Mouse (Mus musculus): Measurements from ENCODE around the gene Ctdspl. TPM values are rescaled to one million over a fixed set of nuclear protein-coding genes. Genes with fewer than 3 reads are reported as not detected.

Ctdspl gene
- polyA plus RNA-seq, 1 experiment from 2014 or later: 17.8 TPM

- Histone ChIP-seq H3K27me3 (replicated peaks; ENCODE audit: control insufficient read depth, insufficient read depth, low read length) (no peaks in the 10 kb centered on the region), H3K27ac (replicated peaks; ENCODE audit: low read depth, low read length) (peak overlapping the region; percentile 75), H3K4me3 (ENCODE audit: low read depth, low read length) (no peak overlapping the region), H3K4me2 (ENCODE audit: low read depth, low read length) (no peak overlapping the region), H3K9ac (ENCODE audit: low read depth, low read length) (no peak overlapping the region), H3K36me3 (ENCODE audit: control insufficient read depth, insufficient read depth, low read length) (peaks cover 47% of the 10 kb centered on the region), H3K4me1 (ENCODE audit: control insufficient read depth, insufficient read depth, low read length) (peaks cover 18% of the 10 kb centered on the region), H3K9me3 (ENCODE audit: control insufficient read depth, low read length) (no peaks in the 10 kb centered on the region)
- peak; percentile 72 for DNase-seq (ENCODE audit: low spot score)
- 33% methylated on average over 9 of the region's 9 CpGs for WGBS
- no peak; the same call in 1 of the 2 replicates for ATAC-seq (ENCODE audit: low read depth)
Measured at GRCm38 (mm10) chr9:119032538-119032937, 106.3 kb downstream of the Ctdspl start.

GRCm38 (mm10) chr9:119033111-119033921 is 107.1 kb downstream of the Ctdspl start:
- peaks cover 47% of the 10 kb centered on the region for H3K36me3 ChIP-seq (ENCODE audit: control insufficient read depth, insufficient read depth, low read length)
- H3K4me2 ChIP-seq (ENCODE audit: low read depth, low read length): no peak overlapping the region
- ATAC-seq (ENCODE audit: low read depth) (peak; percentile 51), DNase-seq (ENCODE audit: low spot score) (peak; percentile 73)
- H3K9ac ChIP-seq (ENCODE audit: low read depth, low read length): no peak overlapping the region
- peak overlapping the region; percentile 75 for H3K27ac ChIP-seq (replicated peaks; ENCODE audit: low read depth, low read length)
- H3K4me3 ChIP-seq (ENCODE audit: low read depth, low read length): no peak overlapping the region
- H3K4me1 ChIP-seq (ENCODE audit: control insufficient read depth, insufficient read depth, low read length): peaks cover 18% of the 10 kb centered on the region
- WGBS: 75% methylated on average over 18 of the region's 19 CpGs
- H3K9me3 ChIP-seq (ENCODE audit: control insufficient read depth, low read length): no peaks in the 10 kb centered on the region
- no peaks in the 10 kb centered on the region for H3K27me3 ChIP-seq (replicated peaks; ENCODE audit: control insufficient read depth, insufficient read depth, low read length)

GRCm38 (mm10) chr9:119034069-119034468 is 107.8 kb downstream of the Ctdspl start:
- Histone ChIP-seq H3K4me1 (ENCODE audit: control insufficient read depth, insufficient read depth, low read length) (peaks cover 18% of the 10 kb centered on the region), H3K9me3 (ENCODE audit: control insufficient read depth, low read length) (no peaks in the 10 kb centered on the region), H3K27me3 (replicated peaks; ENCODE audit: control insufficient read depth, insufficient read depth, low read length) (no peaks in the 10 kb centered on the region), H3K27ac (replicated peaks; ENCODE audit: low read depth, low read length) (no peak overlapping the region), H3K4me3 (ENCODE audit: low read depth, low read length) (no peak overlapping the region), H3K4me2 (ENCODE audit: low read depth, low read length) (no peak overlapping the region), H3K9ac (ENCODE audit: low read depth, low read length) (no peak overlapping the region), H3K36me3 (ENCODE audit: control insufficient read depth, insufficient read depth, low read length) (peaks cover 54% of the 10 kb centered on the region)
- ATAC-seq (ENCODE audit: low read depth) (no peak), DNase-seq (ENCODE audit: low spot score) (no peak)
- WGBS: 70% methylated on average over 8 of the region's 8 CpGs

DNA sequence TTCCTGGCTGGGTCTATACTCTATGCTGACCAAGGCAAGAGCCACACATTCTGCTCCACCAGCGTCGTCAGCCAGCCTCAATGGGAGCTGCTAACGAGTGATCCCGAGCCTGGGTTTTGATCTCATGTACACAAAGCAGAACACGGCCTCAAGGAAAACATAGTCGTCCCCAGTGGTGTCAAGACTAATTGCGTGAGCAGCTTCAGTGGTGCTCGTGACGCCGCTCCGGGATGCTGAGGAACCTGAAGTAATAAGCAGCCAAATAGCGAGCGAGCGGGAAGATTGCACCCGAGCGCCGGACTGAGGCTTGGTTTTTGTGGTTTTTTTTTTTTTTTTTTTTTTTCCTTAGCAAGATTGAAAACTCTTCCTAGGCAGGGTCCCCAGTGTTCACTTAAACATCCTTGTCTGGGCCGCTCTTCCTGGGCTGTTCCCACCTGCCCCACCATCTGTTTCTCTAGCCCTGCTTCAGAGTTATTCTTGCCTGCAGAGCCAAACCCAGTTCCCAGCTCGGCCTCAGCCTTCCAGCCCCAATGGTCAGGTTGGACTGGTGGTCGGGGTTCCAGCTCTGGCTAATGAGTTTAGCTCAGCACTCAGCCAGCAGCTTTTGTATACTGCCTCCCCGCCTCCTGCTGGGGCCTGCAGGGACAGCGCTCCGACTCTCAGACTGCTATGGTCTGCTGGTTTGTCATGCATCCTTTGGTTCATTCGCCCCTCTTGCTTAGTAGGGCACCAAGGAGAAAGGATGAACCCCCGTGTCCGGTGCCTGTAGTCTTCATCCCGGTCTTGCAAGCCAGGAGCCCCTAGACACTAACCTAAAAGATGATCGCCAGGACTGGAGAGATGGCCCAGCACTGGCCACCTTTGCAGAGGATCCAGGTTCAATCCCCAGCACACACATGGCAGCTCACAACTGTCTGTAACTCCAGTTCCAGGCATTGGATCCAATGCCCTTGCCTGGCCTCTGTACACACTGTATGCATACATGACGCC is 108.7 kb downstream of the Ctdspl start:
- ATAC-seq (ENCODE audit: low read depth): no peak
- H3K9me3 ChIP-seq (ENCODE audit: control insufficient read depth, low read length): no peaks in the 10 kb centered on the region
- peaks cover 62% of the 10 kb centered on the region for H3K36me3 ChIP-seq (ENCODE audit: control insufficient read depth, insufficient read depth, low read length)
- H3K27me3 ChIP-seq (replicated peaks; ENCODE audit: control insufficient read depth, insufficient read depth, low read length): no peaks in the 10 kb centered on the region
- H3K4me1 ChIP-seq (ENCODE audit: control insufficient read depth, insufficient read depth, low read length): peaks cover 18% of the 10 kb centered on the region
- DNase-seq (ENCODE audit: low spot score): peak; percentile 19
- no peak overlapping the region for H3K4me3 ChIP-seq (ENCODE audit: low read depth, low read length)
- WGBS: 70% methylated on average over 29 of the region's 29 CpGs
- H3K9ac ChIP-seq (ENCODE audit: low read depth, low read length): no peak overlapping the region
- no peak overlapping the region for H3K4me2 ChIP-seq (ENCODE audit: low read depth, low read length)
- no peak overlapping the region for H3K27ac ChIP-seq (replicated peaks; ENCODE audit: low read depth, low read length)

GRCm38 (mm10) chr9:119035836-119036235 is 109.6 kb downstream of the Ctdspl start:
- H3K9me3 ChIP-seq (ENCODE audit: control insufficient read depth, low read length): no peaks in the 10 kb centered on the region
- H3K9ac ChIP-seq (ENCODE audit: low read depth, low read length): no peak overlapping the region
- ATAC-seq (ENCODE audit: low read depth) (no peak), DNase-seq (ENCODE audit: low spot score) (peak; percentile 32)
- H3K36me3 ChIP-seq (ENCODE audit: control insufficient read depth, insufficient read depth, low read length): peaks cover 61% of the 10 kb centered on the region
- WGBS: 70% methylated on average over 7 of the region's 7 CpGs
- no peak overlapping the region for H3K4me3 ChIP-seq (ENCODE audit: low read depth, low read length)
- H3K27ac ChIP-seq (replicated peaks; ENCODE audit: low read depth, low read length): no peak overlapping the region
- H3K4me1 ChIP-seq (ENCODE audit: control insufficient read depth, insufficient read depth, low read length): peaks cover 18% of the 10 kb centered on the region
- no peaks in the 10 kb centered on the region for H3K27me3 ChIP-seq (replicated peaks; ENCODE audit: control insufficient read depth, insufficient read depth, low read length)
- H3K4me2 ChIP-seq (ENCODE audit: low read depth, low read length): no peak overlapping the region

- Histone ChIP-seq H3K4me1 (ENCODE audit: control insufficient read depth, insufficient read depth, low read length) (peaks cover 12% of the 10 kb centered on the region), H3K27me3 (replicated peaks; ENCODE audit: control insufficient read depth, insufficient read depth, low read length) (no peaks in the 10 kb centered on the region), H3K4me3 (ENCODE audit: low read depth, low read length) (no peak overlapping the region), H3K9me3 (ENCODE audit: control insufficient read depth, low read length) (no peaks in the 10 kb centered on the region), H3K36me3 (ENCODE audit: control insufficient read depth, insufficient read depth, low read length) (peaks cover 68% of the 10 kb centered on the region), H3K27ac (replicated peaks; ENCODE audit: low read depth, low read length) (peak overlapping the region; percentile 44; the same call in 1 of the 2 replicates), H3K9ac (ENCODE audit: low read depth, low read length) (peak overlapping the region; percentile 11; the same call in 1 of the 2 replicates), H3K4me2 (ENCODE audit: low read depth, low read length) (no peak overlapping the region)
- DNase-seq (ENCODE audit: low spot score) (peak; percentile 75), ATAC-seq (ENCODE audit: low read depth) (no peak)
- 72% methylated on average over 15 of the region's 15 CpGs for WGBS
Measured at GRCm38 (mm10) chr9:119037076-119037730, 111.0 kb downstream of the Ctdspl start.

DNA sequence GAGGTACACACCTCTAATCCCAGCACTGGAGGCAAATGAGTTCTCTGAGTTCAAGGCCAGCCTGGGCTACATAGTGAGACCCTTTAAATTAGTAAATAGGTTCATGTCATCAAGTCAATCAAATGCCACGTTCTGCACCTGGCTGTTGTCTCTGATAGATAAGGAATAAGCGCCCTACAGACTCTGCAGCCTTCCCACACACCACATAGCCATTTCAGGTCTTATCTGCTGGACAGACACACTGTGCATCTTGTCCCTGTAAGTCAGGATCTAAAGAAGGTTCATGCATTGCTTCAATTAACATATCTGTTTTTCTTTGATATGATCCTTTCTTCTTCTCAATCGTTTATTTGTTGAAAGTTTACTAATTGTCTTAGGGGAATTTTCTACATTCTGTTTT is 112.3 kb downstream of the Ctdspl start:
- ATAC-seq (ENCODE audit: low read depth): no peak
- H3K9ac ChIP-seq (ENCODE audit: low read depth, low read length): no peak overlapping the region
- H3K27me3 ChIP-seq (replicated peaks; ENCODE audit: control insufficient read depth, insufficient read depth, low read length): no peaks in the 10 kb centered on the region
- no peak for DNase-seq (ENCODE audit: low spot score)
- H3K4me2 ChIP-seq (ENCODE audit: low read depth, low read length): no peak overlapping the region
- no peak overlapping the region for H3K4me3 ChIP-seq (ENCODE audit: low read depth, low read length)
- WGBS: 92% methylated on average over 3 of the region's 3 CpGs
- H3K9me3 ChIP-seq (ENCODE audit: control insufficient read depth, low read length): no peaks in the 10 kb centered on the region
- H3K27ac ChIP-seq (replicated peaks; ENCODE audit: low read depth, low read length): no peak overlapping the region
- H3K4me1 ChIP-seq (ENCODE audit: control insufficient read depth, insufficient read depth, low read length): no peaks in the 10 kb centered on the region; the same call in 1 of the 2 replicates
- H3K36me3 ChIP-seq (ENCODE audit: control insufficient read depth, insufficient read depth, low read length): peaks cover 77% of the 10 kb centered on the region

- Histone ChIP-seq H3K4me2 (ENCODE audit: low read depth, low read length) (no peak overlapping the region), H3K9me3 (ENCODE audit: control insufficient read depth, low read length) (no peaks in the 10 kb centered on the region), H3K27me3 (replicated peaks; ENCODE audit: control insufficient read depth, insufficient read depth, low read length) (no peaks in the 10 kb centered on the region), H3K9ac (ENCODE audit: low read depth, low read length) (no peak overlapping the region), H3K27ac (replicated peaks; ENCODE audit: low read depth, low read length) (no peak overlapping the region), H3K4me3 (ENCODE audit: low read depth, low read length) (no peak overlapping the region), H3K36me3 (ENCODE audit: control insufficient read depth, insufficient read depth, low read length) (peaks cover 72% of the 10 kb centered on the region), H3K4me1 (ENCODE audit: control insufficient read depth, insufficient read depth, low read length) (no peaks in the 10 kb centered on the region; the same call in 1 of the 2 replicates)
- WGBS: 87% methylated on average over 15 of the region's 15 CpGs
- ATAC-seq (ENCODE audit: low read depth): no peak
- no peak for DNase-seq (ENCODE audit: low spot score)
Measured at GRCm38 (mm10) chr9:119040101-119040775, 114.0 kb downstream of the Ctdspl start.

Data from embryonic facial prominence, embryonic 14.5 days (tissue).